Comparison of ENCODE assay signal across 21 mouse cellular contexts in genomic region chr11:26307564-26307963, GRCm38 (mm10).
"Had no signal": no experiment of that assay in that cellular context is flagged by ENCODE, and none has a peak within 500 bp of the region (broad histone marks: within the 10 kb centered on the region; RNA-seq: fewer than 3 reads in every experiment).

No protein-coding gene starts in this region.

- DNase-seq: liver, postnatal 0 days; lung, adult 2 months; lung, postnatal 14 days; lung, postnatal 36 days; retina, postnatal 1 day; right cerebral cortex, adult 18-20 months; right cerebral cortex, postnatal 14 days; thymus, adult 2 months; thymus, postnatal 25 days; thymus, postnatal 4 days had no signal

- H3K27me3 ChIP-seq: liver, embryonic 15.5 days; lung, embryonic 15.5 days; midbrain, embryonic 13.5 days; neural tube, embryonic 13.5 days; neural tube, embryonic 15.5 days; stomach, embryonic 15.5 days had no signal

- H3K27ac ChIP-seq: liver, embryonic 15.5 days; lung, embryonic 15.5 days; midbrain, embryonic 10.5 days; midbrain, embryonic 13.5 days; neural tube, embryonic 13.5 days; neural tube, embryonic 15.5 days; stomach, embryonic 15.5 days; stomach, postnatal 0 days had no signal

- H3K9me3 ChIP-seq: liver, embryonic 15.5 days; lung, embryonic 15.5 days; midbrain, embryonic 10.5 days; midbrain, embryonic 13.5 days; neural tube, embryonic 13.5 days; neural tube, embryonic 15.5 days; stomach, embryonic 15.5 days had no signal

- ATAC-seq: liver, postnatal 0 days; lung, postnatal 0 days; midbrain, embryonic 13.5 days; midbrain, embryonic 16.5 days had no signal

- H3K4me1 ChIP-seq: liver, embryonic 15.5 days; lung, embryonic 15.5 days; midbrain, embryonic 10.5 days; midbrain, embryonic 13.5 days; neural tube, embryonic 13.5 days; neural tube, embryonic 15.5 days; stomach, embryonic 15.5 days had no signal

- H3K36me3 ChIP-seq: liver, embryonic 15.5 days; lung, embryonic 15.5 days; midbrain, embryonic 10.5 days; midbrain, embryonic 13.5 days; neural tube, embryonic 13.5 days; neural tube, embryonic 15.5 days; stomach, embryonic 15.5 days had no signal

- H3K4me3 ChIP-seq: liver, embryonic 15.5 days; lung, embryonic 15.5 days; midbrain, embryonic 10.5 days; midbrain, embryonic 13.5 days; myocyte; neural tube, embryonic 13.5 days; neural tube, embryonic 15.5 days; stomach, embryonic 15.5 days had no signal

- H3K4me2 ChIP-seq: liver, embryonic 15.5 days; lung, embryonic 15.5 days; midbrain, embryonic 13.5 days; neural tube, embryonic 13.5 days; neural tube, embryonic 15.5 days; stomach, embryonic 15.5 days had no signal

- H3K9ac ChIP-seq: liver, embryonic 15.5 days; liver, postnatal 0 days; lung, embryonic 15.5 days; midbrain, embryonic 13.5 days; neural tube, embryonic 13.5 days; neural tube, embryonic 15.5 days; stomach, embryonic 15.5 days had no signal
